Mouse (Mus musculus) G1E (cell line): Measurements from ENCODE around the gene Scnn1a.

Experiments used
- CTCF ChIP-seq: IDR thresholded peaks from 2 replicates; pipeline ENCODE4 v1.5.1; 2012; ENCODE audit warnings: low read depth, low read length, inconsistent platforms, mixed read lengths
- GATA1 ChIP-seq: IDR thresholded peaks from 2 replicates; pipeline ENCODE4 v1.6.1; 2012; ENCODE audit warnings: borderline replicate concordance, low read length, inconsistent platforms, mixed read lengths
- GATA2 ChIP-seq: IDR thresholded peaks from 2 replicates; pipeline ENCODE4 v1.6.1; 2012; ENCODE audit warnings: low read depth, low read length, inconsistent platforms, borderline replicate concordance
- POLR2AphosphoS5 ChIP-seq: IDR thresholded peaks from 2 replicates; pipeline ENCODE4 v1.6.1; 2012; ENCODE audit warnings: low read depth, low read length, inconsistent platforms; ENCODE audit not compliant: insufficient replicate concordance
- TAL1 ChIP-seq: conservative IDR thresholded peaks from 2 replicates; pipeline ENCODE4 v1.6.1; 2012; ENCODE audit warnings: low read depth, low read length, inconsistent platforms, mixed read lengths

DNA sequence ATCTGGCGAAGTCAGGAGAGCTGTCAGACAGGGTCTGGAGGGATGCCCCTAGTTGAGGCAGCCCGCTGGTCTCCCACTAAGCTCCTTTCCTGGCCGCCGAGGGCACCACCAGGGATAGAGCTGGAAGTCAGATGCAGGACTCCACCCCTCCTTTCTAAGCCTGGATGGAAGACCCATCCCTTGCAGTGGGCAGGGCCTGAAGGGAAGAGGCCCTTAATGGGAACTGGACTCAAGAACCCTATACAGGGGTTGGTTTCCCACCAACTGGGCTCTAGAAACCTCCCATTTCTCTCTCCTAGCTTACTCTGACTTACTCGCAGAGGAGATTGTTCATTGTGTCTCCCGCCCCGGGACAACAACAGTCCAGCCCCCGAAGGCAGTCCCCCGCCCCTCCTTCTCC lies 59.3 kb downstream of the Scnn1a start:
- TF ChIP-seq CTCF (no peak), GATA1 (no peak), POLR2AphosphoS5 (no peak), TAL1 (no peak), GATA2 (no peak)
